ENCODE assay signal across 8 mouse cellular contexts in the genomic region with DNA sequence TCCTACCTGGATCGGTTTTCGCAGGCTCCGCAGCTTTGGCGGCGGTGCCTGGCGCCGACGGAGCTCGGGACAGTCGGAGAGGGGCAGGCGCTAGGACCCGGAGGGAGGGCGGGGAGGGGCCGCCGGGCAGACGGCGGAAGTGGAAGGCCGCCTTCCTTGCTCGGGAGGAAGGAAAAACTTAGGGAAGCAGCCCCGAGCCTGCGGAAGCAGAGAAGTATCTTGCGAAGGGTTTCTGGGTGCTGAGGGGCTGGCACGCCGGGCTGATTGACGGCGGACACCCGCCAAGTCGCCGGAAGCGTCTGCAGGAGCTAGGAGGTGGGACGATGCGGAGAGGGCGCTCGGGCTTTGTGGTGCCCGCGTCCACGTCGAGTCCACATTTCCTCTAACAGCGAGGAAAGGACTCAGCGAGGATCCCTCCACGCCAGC. TPM values are rescaled to one million over a fixed set of nuclear protein-coding genes. Genes with fewer than 3 reads are reported as not detected.
DNase-seq lines count a peak whose midpoint lies in the region; ATAC-seq and TF ChIP-seq lines count a peak whose summit lies in the region.

Gene Zfp646 (plus strand): TSS at position 181 of the 426 bp plus-strand sequence.

- H3K9me3 ChIP-seq in MEL (replicated peaks; ENCODE audit: insufficient read depth, low read length) = no peaks in the 10 kb centered on the region
- H3K9me3 ChIP-seq in hindbrain, embryonic 15.5 days = no peaks in the 10 kb centered on the region

- TF ChIP-seq POLR2A in MEL (IDR thresholded peaks at IDR 0.05; ENCODE audit: control insufficient read depth in 1 of 2, insufficient read depth in 1 of 2, low read depth in 1 of 2, low read length in 2 of 2, poor library complexity in 1 of 2) = peak; percentile 36 to 69; a peak in 3 of 4 replicates

- peak within 1 kb of the TSS; percentile 85 for H3K27ac ChIP-seq in MEL (ENCODE audit: control insufficient read depth, low read depth, low read length)
- peak within 1 kb of the TSS; percentile 100 for H3K27ac ChIP-seq in hindbrain, embryonic 15.5 days (replicated peaks)

- peak; percentile 94 for DNase-seq in MEL (ENCODE audit: low read depth, low spot score)
- DNase-seq in c-Kit-positive CD71-negative TER-119-negative erythroid progenitor cells, embryonic 14.5 days (ENCODE audit: low read depth) = peak; percentile 58
- DNase-seq in gastrocnemius, adult 18-20 months (ENCODE audit: low spot score) = peak; percentile 66
- DNase-seq in layer of hippocampus, postnatal 36 days = peak; percentile 75 to 79
- DNase-seq in lung, postnatal 25 days (ENCODE audit: low spot score) = peak; percentile 71
- peak; percentile 95 for DNase-seq in retina, postnatal 1 day
- DNase-seq in urinary bladder, postnatal 14 days (ENCODE audit: low spot score) = peak; percentile 72

- peak within 1 kb of the TSS; percentile 90 for H3K9ac ChIP-seq in MEL (ENCODE audit: control insufficient read depth, low read depth, low read length, poor library complexity, severe bottlenecking)
- H3K9ac ChIP-seq in hindbrain, embryonic 15.5 days = peak within 1 kb of the TSS; percentile 96

- no peak for TF ChIP-seq CTCF in MEL (IDR thresholded peaks at IDR 0.05 in 2 of 3, conservative IDR thresholded peaks at IDR 0.05 in 1 of 3; ENCODE audit: control insufficient read depth in 1 of 3, insufficient read depth in 1 of 3, low read depth in 2 of 3, low read length in 3 of 3, poor library complexity in 1 of 3, severe bottlenecking in 1 of 3)

- WGBS in hindbrain, embryonic 15.5 days = under 1% methylated on average over 41 of the region's 41 CpGs

- TF ChIP-seq EP300 in MEL (IDR thresholded peaks at IDR 0.05; ENCODE audit: low read depth in 1 of 2, low read length in 2 of 2) = no peak

- peak within 1 kb of the TSS; percentile 81 to 86 for H3K4me3 ChIP-seq in MEL (ENCODE audit: control insufficient read depth in 1 of 2, insufficient read depth in 1 of 2, low read depth in 2 of 2, low read length in 2 of 2)
- peak within 1 kb of the TSS; percentile 90 for H3K4me3 ChIP-seq in hindbrain, embryonic 15.5 days

- H3K36me3 ChIP-seq in MEL (ENCODE audit: control insufficient read depth in 1 of 2, insufficient read depth in 2 of 2, low read length in 2 of 2) = peaks cover 0 to 18% of the 10 kb centered on the region in 2 experiments
- H3K36me3 ChIP-seq in hindbrain, embryonic 15.5 days = peaks cover 27% of the 10 kb centered on the region

- ATAC-seq in hindbrain, embryonic 15.5 days (ENCODE audit: low FRiP score, low read depth) = peak; percentile 88

- peak within 1 kb of the TSS; percentile 76 for H3K4me2 ChIP-seq in hindbrain, embryonic 15.5 days

- H3K27me3 ChIP-seq in MEL (ENCODE audit: control insufficient read depth in 1 of 2, insufficient read depth in 2 of 2, low read length in 2 of 2) = no peaks in the 10 kb centered on the region
- H3K27me3 ChIP-seq in hindbrain, embryonic 15.5 days = no peaks in the 10 kb centered on the region

- H3K4me1 ChIP-seq in MEL (ENCODE audit: control insufficient read depth in 1 of 2, insufficient read depth in 2 of 2, low read length in 2 of 2) = peaks cover 0 to 16% of the 10 kb centered on the region in 2 experiments; a peak in 3 of 4 replicates
- H3K4me1 ChIP-seq in hindbrain, embryonic 15.5 days (replicated peaks) = peaks cover 34% of the 10 kb centered on the region

- no peak for TF ChIP-seq RAD21 in MEL (IDR thresholded peaks at IDR 0.05; ENCODE audit: low read depth, low read length)

- peaks cover 61% of the 10 kb centered on the region for H3K79me2 ChIP-seq in MEL (ENCODE audit: control insufficient read depth, insufficient read depth, low read length, poor library complexity)

TF ChIP-seq in MEL, 35 proteins besides CTCF, POLR2A, EP300 and RAD21:
- no peak for TF ChIP-seq USF2 (IDR thresholded peaks at IDR 0.05; ENCODE audit: borderline replicate concordance in 1 of 2, insufficient read depth in 1 of 2, low read depth in 1 of 2, low read length in 2 of 2)
- TF ChIP-seq POLR2AphosphoS2 (IDR thresholded peaks at IDR 0.05; ENCODE audit: low read length) = no peak
- TF ChIP-seq UBTF (IDR thresholded peaks at IDR 0.05; ENCODE audit: borderline replicate concordance, insufficient read depth, low read depth, low read length) = no peak
- TF ChIP-seq USF1 (IDR thresholded peaks at IDR 0.05; ENCODE audit: low read depth, low read length) = no peak
- TF ChIP-seq POLR2AphosphoS5 (IDR thresholded peaks at IDR 0.05; ENCODE audit: borderline replicate concordance, low read depth, low read length) = no peak
- no peak; the same call in 1 of the 2 replicates for TF ChIP-seq MAZ (IDR thresholded peaks at IDR 0.05; ENCODE audit: low read depth, low read length)
- no peak for TF ChIP-seq TBP (IDR thresholded peaks at IDR 0.05; ENCODE audit: low read depth, low read length)
- no peak for TF ChIP-seq ETS1 (IDR thresholded peaks at IDR 0.05; ENCODE audit: low read depth, low read length)
- no peak for TF ChIP-seq SMC3 (IDR thresholded peaks at IDR 0.05; ENCODE audit: low read depth, low read length)
- no peak for TF ChIP-seq CHD2 (IDR thresholded peaks at IDR 0.05; ENCODE audit: low read length)
- TF ChIP-seq MYC (IDR thresholded peaks at IDR 0.05; ENCODE audit: low read depth, low read length) = no peak
- TF ChIP-seq GATA1 (IDR thresholded peaks at IDR 0.05; ENCODE audit: low read depth, low read length) = no peak
- TF ChIP-seq MAX (IDR thresholded peaks at IDR 0.05; ENCODE audit: low read length) = 0 out of 2 replicates have a peak, but pooled peaks have one; percentile 12
- TF ChIP-seq MYB (IDR thresholded peaks at IDR 0.05; ENCODE audit: low read depth, low read length) = no peak
- no peak for TF ChIP-seq ZC3H11A (IDR thresholded peaks at IDR 0.05; ENCODE audit: low read depth, low read length)
- no peak for TF ChIP-seq BHLHE40 (IDR thresholded peaks at IDR 0.05; ENCODE audit: borderline replicate concordance, low read depth, low read length)
- no peak for TF ChIP-seq ZKSCAN1 (IDR thresholded peaks at IDR 0.05; ENCODE audit: low read depth, low read length)
- no peak for TF ChIP-seq GABPA (IDR thresholded peaks at IDR 0.05; ENCODE audit: low read depth, low read length)
- peak; percentile 72; the same call in 1 of the 2 replicates for TF ChIP-seq SIN3A (IDR thresholded peaks at IDR 0.05; ENCODE audit: low read length)
- no peak for TF ChIP-seq NRF1 (IDR thresholded peaks at IDR 0.05; ENCODE audit: insufficient read depth, low read depth, low read length, poor library complexity, severe bottlenecking)
- TF ChIP-seq ZMIZ1 (IDR thresholded peaks at IDR 0.05; ENCODE audit: low read depth, low read length) = no peak; the same call in 1 of the 2 replicates
- no peak for TF ChIP-seq MAFK (IDR thresholded peaks at IDR 0.05; ENCODE audit: borderline replicate concordance, low read depth, low read length)
- peak; percentile 85 for TF ChIP-seq ELF1 (IDR thresholded peaks at IDR 0.05; ENCODE audit: low read depth, low read length)
- TF ChIP-seq TCF12 (IDR thresholded peaks at IDR 0.05; ENCODE audit: low read depth, low read length) = peak; percentile 49
- no peak for TF ChIP-seq E2F4 (IDR thresholded peaks at IDR 0.05; ENCODE audit: borderline replicate concordance, low read depth, low read length)
- no peak for TF ChIP-seq JUND (IDR thresholded peaks at IDR 0.05; ENCODE audit: low read depth, low read length)
- peak; percentile 46; the same call in 1 of the 2 replicates for TF ChIP-seq KAT2A (conservative IDR thresholded peaks at IDR 0.05; ENCODE audit: low read depth, low read length)
- TF ChIP-seq RCOR1 (IDR thresholded peaks at IDR 0.05; ENCODE audit: low read depth, low read length) = no peak
- no peak; the same call in 1 of the 2 replicates for TF ChIP-seq HCFC1 (IDR thresholded peaks at IDR 0.05; ENCODE audit: low read depth, low read length)
- TF ChIP-seq MXI1 (IDR thresholded peaks at IDR 0.05; ENCODE audit: low read depth, low read length) = peak; percentile 23; the same call in 1 of the 2 replicates
- TF ChIP-seq ZNF384 (IDR thresholded peaks at IDR 0.05; ENCODE audit: low read depth, low read length) = no peak
- no peak for TF ChIP-seq TAL1 (IDR thresholded peaks at IDR 0.05; ENCODE audit: low read length)
- peak; percentile 59 for TF ChIP-seq NELFE (IDR thresholded peaks at IDR 0.05; ENCODE audit: low read depth, low read length)
- TF ChIP-seq MEF2A (IDR thresholded peaks at IDR 0.05; ENCODE audit: extremely low read depth, insufficient replicate concordance, low read depth, low read length, poor library complexity, severe bottlenecking) = no peak
- no peak for TF ChIP-seq CHD1 (IDR thresholded peaks at IDR 0.05; ENCODE audit: low read depth, low read length)

RNA-seq across cellular contexts. Expression of gene Zfp646, which starts in this region (rescaled TPM):
- total RNA-seq in MEL (2012; rRNA removed) = 30.1 and 35.8 TPM in 2 replicates
- 10 to 100 TPM in 1 of 2 experiments, not detected in 1; 38.2 TPM for polyA plus RNA-seq in MEL (2012; ENCODE audit: insufficient read depth in 1 of 2, insufficient read length in 2 of 2, low read depth in 1 of 2, low replicate concordance in 2 of 2, missing spikeins in 1 of 2)
- total RNA-seq in gastrocnemius, adult 18-20 months (2021) = 10 to 100 TPM; 12.4 to 12.6 TPM
- polyA plus RNA-seq in hindbrain, embryonic 15.5 days (2015; fragmentation: Nextera tagmentation; extraction: Ambion mirVana) = 9.3 and 9.8 TPM in 2 replicates
- total RNA-seq in layer of hippocampus, postnatal 36 days (2021) = 10 to 100 TPM; 33.2 to 36.3 TPM

Comparison
In these comparisons a context has a peak if more than half of its experiments do, and no peak if none do; other contexts are left out.
1. Peak in every context shown above with its lines: DNase-seq, ATAC-seq, H3K4me3 ChIP-seq and H3K27ac ChIP-seq.